Mouse (Mus musculus): ENCODE measurements around the gene Hikeshi. TPM values are rescaled to one million over a fixed set of nuclear protein-coding genes. Genes with fewer than 3 reads are reported as not detected.

Hikeshi gene
- polyA plus RNA-seq, 1 experiment from 2014 or later, result 138 TPM

Other genes starting within 250 kb of the Hikeshi start
- 0.06 TPM in 1 of 2 replicates, not detected in the other for gene Ccdc81, start 37.6 kb downstream of the Hikeshi start, polyA plus RNA-seq (2014; fragmentation: Nextera tagmentation; extraction: Ambion mirVana)
- gene Eed, start 39.8 kb upstream of the Hikeshi start, polyA plus RNA-seq (2014; fragmentation: Nextera tagmentation; extraction: Ambion mirVana), result 68.4 and 77.1 TPM in 2 replicates
- gene Picalm, start 189.0 kb upstream of the Hikeshi start, polyA plus RNA-seq (2014; fragmentation: Nextera tagmentation; extraction: Ambion mirVana), result 62.6 and 65.9 TPM in 2 replicates

All from liver, embryonic 11.5 days (tissue).